Mouse (Mus musculus): ENCODE results near the gene Tmem199. TPM values are rescaled to one million over a fixed set of nuclear protein-coding genes. Genes with fewer than 3 reads are reported as not detected.
"Not testable (repeated sequence)": the region's sequence is repeated elsewhere in the genome, so short reads cannot be mapped to it uniquely, and the experiment has no call there.

Gene Tmem199
- polyA plus RNA-seq, 1 experiment from 2014 or later = 57.9 TPM

DNA sequence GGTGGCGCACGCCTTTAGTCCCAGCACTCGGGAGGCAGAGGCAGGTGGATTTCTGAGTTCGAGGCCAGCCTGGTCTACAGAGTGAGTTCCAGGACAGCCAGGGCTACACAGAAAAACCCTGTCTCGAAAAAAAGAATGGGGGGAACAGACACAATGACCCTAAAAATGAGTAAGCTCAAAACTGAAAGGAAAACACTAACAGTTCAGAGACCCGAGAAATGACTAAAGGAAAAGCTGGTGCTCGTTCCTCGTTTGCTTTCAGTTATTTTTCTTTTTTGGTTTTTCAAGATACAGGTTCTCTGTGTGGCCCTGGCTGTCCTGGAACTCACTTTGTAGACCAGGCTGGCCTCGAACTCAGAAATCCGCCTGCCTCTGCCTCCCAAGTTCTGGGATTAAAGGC, 19.5 kb upstream of the Tmem199 start:
- DNase-seq (ENCODE audit: low spot score); ATAC-seq (replicated peaks; ENCODE audit: low FRiP score, low TSS enrichment, low read depth); H3K4me2 ChIP-seq (ENCODE audit: low read length); H3K27me3 ChIP-seq (replicated peaks; ENCODE audit: control insufficient read depth, insufficient read depth, low read length); H3K27ac ChIP-seq (ENCODE audit: low read depth); H3K9ac ChIP-seq (ENCODE audit: low read length); H3K4me3 ChIP-seq (ENCODE audit: low read depth, low read length); H3K9me3 ChIP-seq (ENCODE audit: control insufficient read depth, low read length): not testable (repeated sequence)
- H3K4me1 ChIP-seq (replicated peaks; ENCODE audit: control insufficient read depth, insufficient read depth, low read length) = peaks cover 16% of the 10 kb centered on the region
- WGBS = 90% methylated on average over 10 of the region's 10 CpGs
- H3K36me3 ChIP-seq (ENCODE audit: control insufficient read depth, insufficient read depth, low read length) = peaks cover 36% of the 10 kb centered on the region

DNA sequence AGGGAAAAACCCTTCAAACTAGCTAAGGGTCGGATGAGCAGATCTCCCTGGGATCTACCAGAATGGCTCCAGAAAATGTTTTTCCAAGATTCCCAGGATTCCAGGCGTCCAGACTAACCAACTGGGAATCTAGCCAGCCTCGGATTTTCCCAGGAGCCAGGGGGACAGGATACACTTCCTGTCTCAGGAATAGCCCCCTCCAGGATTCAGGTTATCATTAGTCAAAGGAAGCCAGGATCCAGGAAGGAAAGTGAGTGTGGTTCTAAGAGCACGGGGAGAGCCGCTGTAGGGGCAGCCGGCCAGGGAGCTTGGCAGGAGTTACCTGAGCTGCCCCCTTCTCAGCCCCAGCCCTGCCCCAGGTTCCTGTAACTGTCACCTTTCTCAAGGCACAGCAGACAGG, 19.1 kb upstream of the Tmem199 start:
- H3K27me3 ChIP-seq (replicated peaks; ENCODE audit: control insufficient read depth, insufficient read depth, low read length) = no peaks in the 10 kb centered on the region
- DNase-seq (ENCODE audit: low spot score) (no peak), ATAC-seq (replicated peaks; ENCODE audit: low FRiP score, low TSS enrichment, low read depth) (no peak)
- peaks cover 41% of the 10 kb centered on the region for H3K36me3 ChIP-seq (ENCODE audit: control insufficient read depth, insufficient read depth, low read length)
- H3K27ac ChIP-seq (ENCODE audit: low read depth) = no peak overlapping the region; the same call in 1 of the 2 replicates
- H3K4me2 ChIP-seq (ENCODE audit: low read length) = no peak overlapping the region
- H3K9ac ChIP-seq (ENCODE audit: low read length) = no peak overlapping the region
- H3K4me1 ChIP-seq (replicated peaks; ENCODE audit: control insufficient read depth, insufficient read depth, low read length) = peaks cover 16% of the 10 kb centered on the region
- WGBS = 61% methylated on average over 6 of the region's 6 CpGs
- H3K4me3 ChIP-seq (ENCODE audit: low read depth, low read length) = no peak overlapping the region
- no peaks in the 10 kb centered on the region for H3K9me3 ChIP-seq (ENCODE audit: control insufficient read depth, low read length)

DNA sequence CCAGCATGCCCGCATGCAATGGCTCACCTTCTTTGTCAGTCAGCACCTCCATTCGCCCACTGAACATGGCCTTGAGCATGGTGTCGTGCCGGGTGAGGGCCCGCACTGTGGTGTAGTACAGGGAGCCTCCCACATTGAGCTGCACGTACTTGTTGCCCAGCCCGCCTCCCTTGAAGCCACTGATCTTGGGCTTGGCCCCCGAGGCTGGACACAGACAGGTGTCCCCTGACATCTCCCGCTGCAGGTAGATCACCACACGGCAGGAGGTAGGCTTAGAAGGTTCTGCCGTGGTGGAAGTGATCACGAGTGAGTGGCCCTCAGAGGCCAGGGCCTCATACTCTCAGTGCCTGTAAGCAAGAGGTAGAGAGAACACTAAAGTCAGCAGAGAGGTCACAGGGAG, 18.0 kb upstream of the Tmem199 start:
- no peaks in the 10 kb centered on the region for H3K27me3 ChIP-seq (replicated peaks; ENCODE audit: control insufficient read depth, insufficient read depth, low read length)
- DNase-seq (ENCODE audit: low spot score) (no peak), ATAC-seq (replicated peaks; ENCODE audit: low FRiP score, low TSS enrichment, low read depth) (no peak)
- WGBS = 90% methylated on average over 12 of the region's 12 CpGs
- H3K9me3 ChIP-seq (ENCODE audit: control insufficient read depth, low read length) = no peaks in the 10 kb centered on the region
- no peak overlapping the region for H3K4me2 ChIP-seq (ENCODE audit: low read length)
- H3K4me3 ChIP-seq (ENCODE audit: low read depth, low read length) = no peak overlapping the region
- peaks cover 13% of the 10 kb centered on the region for H3K4me1 ChIP-seq (replicated peaks; ENCODE audit: control insufficient read depth, insufficient read depth, low read length)
- no peak overlapping the region for H3K27ac ChIP-seq (ENCODE audit: low read depth)
- H3K36me3 ChIP-seq (ENCODE audit: control insufficient read depth, insufficient read depth, low read length) = peaks cover 51% of the 10 kb centered on the region
- H3K9ac ChIP-seq (ENCODE audit: low read length) = no peak overlapping the region

DNA sequence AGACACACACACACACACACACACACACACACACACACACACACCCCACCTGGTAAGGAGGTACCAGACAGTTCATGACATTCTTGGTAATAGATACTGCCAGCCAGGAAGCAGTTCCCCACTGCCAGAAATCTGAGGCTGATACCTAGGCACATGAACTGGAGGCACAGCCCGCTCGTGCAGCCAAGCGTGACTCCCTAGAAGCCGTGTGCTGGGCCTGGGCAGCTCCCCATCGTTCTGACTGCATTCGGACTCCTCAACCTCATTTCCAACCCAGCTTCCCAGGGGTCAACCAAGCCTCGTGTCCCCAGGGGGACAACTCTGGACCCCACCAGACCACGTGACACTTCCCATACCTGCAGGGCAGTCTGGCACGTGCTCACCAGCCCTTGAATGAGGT, 16.7 kb upstream of the Tmem199 start:
- no peak overlapping the region for H3K9ac ChIP-seq (ENCODE audit: low read length)
- H3K27ac ChIP-seq (ENCODE audit: low read depth) = no peak overlapping the region
- H3K27me3 ChIP-seq (replicated peaks; ENCODE audit: control insufficient read depth, insufficient read depth, low read length) = no peaks in the 10 kb centered on the region
- H3K36me3 ChIP-seq (ENCODE audit: control insufficient read depth, insufficient read depth, low read length) = peaks cover 64% of the 10 kb centered on the region
- H3K4me2 ChIP-seq (ENCODE audit: low read length) = no peak overlapping the region
- ATAC-seq (replicated peaks; ENCODE audit: low FRiP score, low TSS enrichment, low read depth) (no peak), DNase-seq (ENCODE audit: low spot score) (no peak)
- no peak overlapping the region for H3K4me3 ChIP-seq (ENCODE audit: low read depth, low read length)
- 89% methylated on average over 9 of the region's 9 CpGs for WGBS
- H3K9me3 ChIP-seq (ENCODE audit: control insufficient read depth, low read length) = no peaks in the 10 kb centered on the region
- H3K4me1 ChIP-seq (replicated peaks; ENCODE audit: control insufficient read depth, insufficient read depth, low read length) = 0 out of 2 replicates have a peak, but pooled peaks cover 5% of the 10 kb centered on the region

DNA sequence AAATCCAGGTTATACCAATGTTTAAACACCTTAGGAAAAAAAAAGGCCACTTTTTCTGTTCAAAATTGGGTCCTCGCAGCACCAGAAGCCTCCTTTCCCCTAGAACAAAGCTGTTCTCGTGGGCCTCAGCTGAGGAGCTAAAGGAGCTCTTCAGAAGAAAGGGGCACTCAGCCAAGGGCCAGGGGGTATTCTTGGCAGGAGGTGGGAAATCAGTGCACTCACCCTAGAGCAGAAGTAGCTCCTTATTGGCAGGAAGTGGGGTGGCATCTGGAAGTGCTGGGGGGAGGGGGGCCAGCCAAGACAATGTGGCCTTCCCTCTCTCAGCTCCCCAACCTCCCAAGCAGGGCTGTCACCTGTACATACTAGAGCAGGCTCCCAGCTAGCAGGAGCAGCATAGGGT, 12.9 kb upstream of the Tmem199 start:
- Histone ChIP-seq H3K9me3 (ENCODE audit: control insufficient read depth, low read length) (no peaks in the 10 kb centered on the region), H3K27me3 (replicated peaks; ENCODE audit: control insufficient read depth, insufficient read depth, low read length) (no peaks in the 10 kb centered on the region), H3K27ac (ENCODE audit: low read depth) (no peak overlapping the region), H3K4me1 (replicated peaks; ENCODE audit: control insufficient read depth, insufficient read depth, low read length) (no peaks in the 10 kb centered on the region), H3K4me3 (ENCODE audit: low read depth, low read length) (no peak overlapping the region), H3K36me3 (ENCODE audit: control insufficient read depth, insufficient read depth, low read length) (peaks cover 97% of the 10 kb centered on the region), H3K9ac (ENCODE audit: low read length) (no peak overlapping the region), H3K4me2 (ENCODE audit: low read length) (no peak overlapping the region)
- WGBS = 92% methylated on average over 2 of the region's 2 CpGs
- ATAC-seq (replicated peaks; ENCODE audit: low FRiP score, low TSS enrichment, low read depth) (no peak), DNase-seq (ENCODE audit: low spot score) (no peak)

DNA sequence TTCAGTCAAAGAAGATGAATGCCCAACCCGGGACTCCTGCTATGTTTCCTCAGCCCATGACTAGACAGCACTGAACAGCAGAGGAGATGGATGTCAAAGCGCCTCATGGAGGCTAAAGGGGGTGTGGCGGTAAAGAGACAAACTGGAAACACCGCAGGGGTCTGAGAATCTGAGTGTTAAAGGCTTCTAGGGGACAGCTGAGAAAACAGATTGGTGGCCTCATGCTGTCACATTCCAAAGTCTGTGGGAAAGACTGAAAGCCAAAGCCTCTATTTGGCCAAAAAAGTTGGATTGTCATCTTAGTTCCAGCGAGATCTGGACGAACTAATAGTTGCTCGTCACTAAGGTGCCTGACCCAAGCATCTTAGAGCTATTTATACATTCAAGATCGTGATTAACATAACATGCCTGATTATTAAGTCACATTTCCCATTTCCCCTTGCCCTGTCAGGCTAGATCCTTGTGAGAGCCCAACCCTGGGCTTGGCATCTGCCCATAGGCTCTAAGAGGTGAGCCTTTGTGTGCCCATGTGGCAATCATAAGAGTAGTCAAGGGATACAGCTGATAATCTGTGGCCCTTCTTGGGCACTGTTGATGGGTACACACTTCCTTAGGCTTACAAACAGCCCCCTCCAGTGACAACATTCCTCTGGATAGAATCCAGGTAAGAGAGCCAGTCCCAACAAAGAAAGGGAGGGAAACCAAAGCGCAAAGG, 11.4 kb upstream of the Tmem199 start:
- Histone ChIP-seq H3K27me3 (replicated peaks; ENCODE audit: control insufficient read depth, insufficient read depth, low read length) (no peaks in the 10 kb centered on the region), H3K4me1 (replicated peaks; ENCODE audit: control insufficient read depth, insufficient read depth, low read length) (no peaks in the 10 kb centered on the region), H3K9ac (ENCODE audit: low read length) (no peak overlapping the region), H3K27ac (ENCODE audit: low read depth) (no peak overlapping the region), H3K9me3 (ENCODE audit: control insufficient read depth, low read length) (no peaks in the 10 kb centered on the region), H3K4me3 (ENCODE audit: low read depth, low read length) (no peak overlapping the region), H3K36me3 (ENCODE audit: control insufficient read depth, insufficient read depth, low read length) (peaks cover 99% of the 10 kb centered on the region), H3K4me2 (ENCODE audit: low read length) (no peak overlapping the region)
- ATAC-seq (replicated peaks; ENCODE audit: low FRiP score, low TSS enrichment, low read depth) = no peak
- no peak for DNase-seq (ENCODE audit: low spot score)
- WGBS = 90% methylated on average over 9 of the region's 9 CpGs

DNA sequence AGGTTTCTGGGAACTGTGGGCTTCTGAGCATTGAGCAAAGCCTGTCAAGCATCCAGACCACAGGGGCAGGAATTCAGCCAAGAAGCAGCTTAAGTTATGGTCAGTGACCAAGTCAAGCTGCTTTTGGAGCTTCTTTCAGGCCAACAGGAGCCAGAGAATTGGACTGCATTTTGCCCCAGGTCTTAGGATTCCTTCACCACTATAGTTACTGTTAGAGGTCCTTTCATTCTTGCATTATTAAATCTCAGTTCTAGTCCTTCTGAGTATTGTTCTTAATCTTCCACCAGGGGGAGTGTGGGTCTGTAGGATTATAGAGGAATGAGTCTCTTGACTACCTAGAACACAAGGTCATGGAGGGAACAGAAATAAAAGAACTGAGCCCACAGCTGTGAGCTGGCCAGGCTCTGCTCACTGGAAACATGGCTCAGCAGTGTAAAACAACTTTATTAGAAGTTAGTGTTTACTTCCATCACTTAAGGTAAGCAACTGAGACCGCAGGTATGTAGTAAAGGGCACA, 10.6 kb upstream of the Tmem199 start:
- no peak overlapping the region for H3K9ac ChIP-seq (ENCODE audit: low read length)
- H3K4me1 ChIP-seq (replicated peaks; ENCODE audit: control insufficient read depth, insufficient read depth, low read length) = no peaks in the 10 kb centered on the region
- no peak overlapping the region for H3K27ac ChIP-seq (ENCODE audit: low read depth)
- 81% methylated on average over 1 of the region's 1 CpGs for WGBS
- H3K4me2 ChIP-seq (ENCODE audit: low read length) = no peak overlapping the region
- peaks cover 100% of the 10 kb centered on the region for H3K36me3 ChIP-seq (ENCODE audit: control insufficient read depth, insufficient read depth, low read length)
- DNase-seq (ENCODE audit: low spot score) (no peak), ATAC-seq (replicated peaks; ENCODE audit: low FRiP score, low TSS enrichment, low read depth) (no peak)
- H3K4me3 ChIP-seq (ENCODE audit: low read depth, low read length) = no peak overlapping the region
- no peaks in the 10 kb centered on the region for H3K9me3 ChIP-seq (ENCODE audit: control insufficient read depth, low read length)
- H3K27me3 ChIP-seq (replicated peaks; ENCODE audit: control insufficient read depth, insufficient read depth, low read length) = no peaks in the 10 kb centered on the region

DNA sequence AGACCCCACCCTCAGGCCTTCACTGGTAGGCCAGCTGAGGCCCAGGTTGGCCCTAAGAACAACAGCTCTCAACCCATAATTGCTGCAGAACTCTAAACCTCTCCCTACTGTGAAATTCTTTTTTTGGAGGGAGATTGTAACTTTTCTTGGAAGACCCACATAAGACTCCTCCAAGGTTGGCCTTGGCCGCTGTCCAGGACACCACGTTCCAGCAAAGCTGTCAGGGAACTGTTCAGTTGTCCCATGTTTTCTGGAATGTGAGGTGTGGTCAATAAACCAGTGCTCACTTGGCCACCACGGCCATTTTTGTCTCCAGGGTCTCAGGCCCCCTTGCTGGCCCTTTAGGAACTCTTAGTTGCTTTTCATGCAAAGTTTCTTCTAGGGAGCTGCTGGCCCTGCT, 9.9 kb upstream of the Tmem199 start:
- H3K9me3 ChIP-seq (ENCODE audit: control insufficient read depth, low read length) = no peaks in the 10 kb centered on the region
- no peak overlapping the region for H3K27ac ChIP-seq (ENCODE audit: low read depth)
- no peak overlapping the region for H3K9ac ChIP-seq (ENCODE audit: low read length)
- H3K27me3 ChIP-seq (replicated peaks; ENCODE audit: control insufficient read depth, insufficient read depth, low read length) = no peaks in the 10 kb centered on the region
- H3K36me3 ChIP-seq (ENCODE audit: control insufficient read depth, insufficient read depth, low read length) = peaks cover 96% of the 10 kb centered on the region
- ATAC-seq (replicated peaks; ENCODE audit: low FRiP score, low TSS enrichment, low read depth) (no peak), DNase-seq (ENCODE audit: low spot score) (no peak)
- H3K4me3 ChIP-seq (ENCODE audit: low read depth, low read length) = no peak overlapping the region
- WGBS = 87% methylated on average over 3 of the region's 3 CpGs
- H3K4me2 ChIP-seq (ENCODE audit: low read length) = no peak overlapping the region
- no peaks in the 10 kb centered on the region for H3K4me1 ChIP-seq (replicated peaks; ENCODE audit: control insufficient read depth, insufficient read depth, low read length)

DNA sequence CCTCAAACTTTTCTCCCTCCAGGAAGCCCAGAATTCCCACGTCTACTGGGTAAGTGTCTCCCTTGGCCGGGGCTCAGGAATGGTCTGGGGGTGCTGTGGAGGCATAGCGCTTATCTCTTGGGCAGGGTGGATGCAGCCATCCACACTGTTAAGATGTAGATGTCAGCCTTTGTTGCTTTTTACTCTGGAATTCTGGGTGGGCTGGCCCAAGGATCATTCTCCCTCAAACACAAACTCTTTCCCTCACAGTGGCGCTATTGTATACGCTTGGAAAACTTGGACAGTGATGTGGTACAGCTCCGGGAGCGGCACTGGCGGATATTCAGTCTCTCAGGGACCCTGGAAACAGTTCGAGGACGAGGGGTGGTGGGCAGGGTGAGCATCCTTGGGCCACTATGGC, 7.0 kb upstream of the Tmem199 start:
- Histone ChIP-seq H3K27me3 (replicated peaks; ENCODE audit: control insufficient read depth, insufficient read depth, low read length) (no peaks in the 10 kb centered on the region), H3K4me1 (replicated peaks; ENCODE audit: control insufficient read depth, insufficient read depth, low read length) (no peaks in the 10 kb centered on the region), H3K9ac (ENCODE audit: low read length) (no peak overlapping the region), H3K9me3 (ENCODE audit: control insufficient read depth, low read length) (no peaks in the 10 kb centered on the region), H3K27ac (ENCODE audit: low read depth) (no peak overlapping the region), H3K36me3 (ENCODE audit: control insufficient read depth, insufficient read depth, low read length) (peaks cover 94% of the 10 kb centered on the region), H3K4me2 (ENCODE audit: low read length) (no peak overlapping the region), H3K4me3 (ENCODE audit: low read depth, low read length) (no peak overlapping the region)
- ATAC-seq (replicated peaks; ENCODE audit: low FRiP score, low TSS enrichment, low read depth) = no peak
- no peak for DNase-seq (ENCODE audit: low spot score)
- WGBS = 89% methylated on average over 10 of the region's 10 CpGs

All from intestine, embryonic 14.5 days (tissue).